Mouse (Mus musculus) limb, embryonic 13.5 days (tissue): ENCODE results near the gene Gm28230. TPM values are rescaled to one million over a fixed set of nuclear protein-coding genes. Genes with fewer than 3 reads are reported as not detected.

Experiments
- ATAC-seq: fragments of 200-750 bp; cut with Nextera tagmentation; 2 replicates; pipeline ENCODE4 v1.8.0; 2017; ENCODE audit warnings: low read depth, moderate number of reproducible peaks, moderate TSS enrichment; ENCODE audit not compliant: low FRiP score
- H3K27ac ChIP-seq: fragments of 300-500 bp; sonication (generic); 2 replicates; pipeline ENCODE4 v1.5.1; 2015; ENCODE audit warnings: inconsistent platforms, mild to moderate bottlenecking, moderate library complexity
- H3K27me3 ChIP-seq: fragments of 300-500 bp; sonication (generic); 2 replicates; pipeline ENCODE4 v1.6.1; 2015; ENCODE audit warnings: mild to moderate bottlenecking, inconsistent platforms
- H3K36me3 ChIP-seq: fragments of 300-500 bp; sonication (generic); 2 replicates; pipeline ENCODE4 v1.6.1; 2015; ENCODE audit warnings: inconsistent platforms, mild to moderate bottlenecking, moderate library complexity
- H3K4me1 ChIP-seq: fragments of 300-500 bp; sonication (generic); 2 replicates; pipeline ENCODE4 v1.6.1; 2015; ENCODE audit warnings: inconsistent platforms
- H3K4me2 ChIP-seq: fragments of 300-500 bp; sonication (generic); replicated peaks from 2 replicates; pipeline ENCODE4 v1.6.1; 2015; ENCODE audit warnings: inconsistent platforms, mild to moderate bottlenecking, moderate library complexity
- H3K4me3 ChIP-seq: fragments of 300-500 bp; sonication (generic); 2 replicates; pipeline ENCODE4 v1.5.1; 2015; ENCODE audit warnings: moderate library complexity, mild to moderate bottlenecking, inconsistent platforms
- H3K9ac ChIP-seq: fragments of 300-500 bp; sonication (generic); 2 replicates; pipeline ENCODE4 v1.6.1; 2015; ENCODE audit warnings: mild to moderate bottlenecking, inconsistent platforms
- H3K9me3 ChIP-seq: fragments of 300-500 bp; sonication (generic); 2 replicates; pipeline ENCODE4 v1.6.1; 2016; ENCODE audit warnings: inconsistent platforms
- WGBS: fragments of 180-500 bp; shearing (Covaris S2); methylation state at CpG from one replicate; pipeline ENCODE4 v1.1.7; 2015; 5-methylcytosine and 5-hydroxymethylcytosine counted together
- polyA plus RNA-seq: library from polyadenylated mRNA; unstranded; fragments of >200 nt; fragmentation: Nextera tagmentation; extraction: Ambion mirVana; gene quantifications from 2 replicates; pipeline ENCODE4 v1.2.1, GENCODE M21; 2015

Gm28230 gene
- 0.08 and 0.26 TPM in 2 replicates for polyA plus RNA-seq

DNA sequence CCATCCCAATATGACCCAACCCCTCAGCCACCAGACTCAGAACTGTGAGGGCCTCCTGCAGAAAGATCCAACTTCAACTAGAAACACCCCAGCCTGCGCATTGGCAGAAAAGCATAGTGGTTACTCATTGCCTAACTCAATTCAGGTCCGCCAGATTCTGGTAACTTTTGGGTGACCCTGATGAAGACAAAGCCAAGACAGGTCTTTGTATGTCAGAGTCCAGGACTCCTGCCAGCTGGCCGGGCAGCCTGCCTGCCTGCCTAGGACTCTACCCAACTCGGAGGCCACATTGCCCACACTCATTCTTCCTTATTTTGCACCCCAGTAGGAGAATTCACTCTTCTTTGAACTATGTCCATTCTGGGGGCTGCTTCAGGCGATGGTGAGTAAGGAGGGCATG is at the start of gene Gm28230:
TSS of gene Gm28230 (plus strand) at position 178 of the 400 bp plus-strand sequence.
- Histone ChIP-seq H3K4me2 (peak within 1 kb of the TSS; percentile 66), H3K4me1 (peaks cover 19% of the 10 kb centered on the region), H3K27me3 (peaks cover 98% of the 10 kb centered on the region), H3K27ac (no peak within 1 kb of the TSS), H3K9ac (peak within 1 kb of the TSS; percentile 53), H3K9me3 (no peaks in the 10 kb centered on the region), H3K4me3 (peak within 1 kb of the TSS; percentile 38), H3K36me3 (no peaks in the 10 kb centered on the region)
- ATAC-seq = no peak
- 35% methylated on average over 5 of the region's 5 CpGs for WGBS

GRCm38 (mm10) chr2:74677106-74677505 is 49.4 kb upstream of the Gm28230 start:
- WGBS = 29% methylated on average over 2 of the region's 2 CpGs
- no peak for ATAC-seq
- Histone ChIP-seq H3K27me3 (peaks cover 66% of the 10 kb centered on the region), H3K9ac (peak overlapping the region; percentile 99), H3K9me3 (no peaks in the 10 kb centered on the region), H3K36me3 (no peaks in the 10 kb centered on the region), H3K27ac (peak overlapping the region; percentile 97), H3K4me2 (peak overlapping the region; percentile 75), H3K4me3 (peak overlapping the region; percentile 79), H3K4me1 (peaks cover 32% of the 10 kb centered on the region)

GRCm38 (mm10) chr2:74678891-74679595 is 47.5 kb upstream of the Gm28230 start, which contains the start of gene Hoxd11:
TSS of gene Hoxd11 (plus strand) at chr2:74679557.
- Histone ChIP-seq H3K4me3 (peak within 1 kb of the TSS; percentile 79), H3K36me3 (no peaks in the 10 kb centered on the region), H3K4me1 (peaks cover 18% of the 10 kb centered on the region), H3K27me3 (peaks cover 73% of the 10 kb centered on the region), H3K9ac (peak within 1 kb of the TSS; percentile 99), H3K9me3 (no peaks in the 10 kb centered on the region), H3K27ac (peak within 1 kb of the TSS; percentile 98), H3K4me2 (peak within 1 kb of the TSS; percentile 75)
- WGBS = 4% methylated on average over 15 of the region's 15 CpGs
- no peak for ATAC-seq

GRCm38 (mm10) chr2:74679596-74679971 is 46.9 kb upstream of the Gm28230 start:
- no peaks in the 10 kb centered on the region for H3K9me3 ChIP-seq
- H3K36me3 ChIP-seq = 0 out of 2 replicates have a peak, but pooled peaks cover 5% of the 10 kb centered on the region
- ATAC-seq = no peak
- H3K27ac ChIP-seq = peak overlapping the region; percentile 98
- peaks cover 12% of the 10 kb centered on the region; the same call in 1 of the 2 replicates for H3K4me1 ChIP-seq
- WGBS = under 1% methylated on average over 26 of the region's 26 CpGs
- peak overlapping the region; percentile 99 for H3K9ac ChIP-seq
- peaks cover 73% of the 10 kb centered on the region for H3K27me3 ChIP-seq
- peak overlapping the region; percentile 79 for H3K4me3 ChIP-seq
- peak overlapping the region; percentile 75 for H3K4me2 ChIP-seq

GRCm38 (mm10) chr2:74679980-74680379 is 46.5 kb upstream of the Gm28230 start:
- Histone ChIP-seq H3K4me1 (peaks cover 11% of the 10 kb centered on the region; the same call in 1 of the 2 replicates), H3K9ac (peak overlapping the region; percentile 99), H3K4me3 (peak overlapping the region; percentile 79), H3K36me3 (0 out of 2 replicates have a peak, but pooled peaks cover 5% of the 10 kb centered on the region), H3K27ac (peak overlapping the region; percentile 98), H3K9me3 (no peaks in the 10 kb centered on the region), H3K27me3 (peaks cover 71% of the 10 kb centered on the region), H3K4me2 (peak overlapping the region; percentile 75)
- WGBS = 2% methylated on average over 23 of the region's 23 CpGs
- ATAC-seq = no peak

GRCm38 (mm10) chr2:74680561-74681398 is 45.7 kb upstream of the Gm28230 start:
- peak overlapping the region; percentile 79 for H3K4me3 ChIP-seq

DNA sequence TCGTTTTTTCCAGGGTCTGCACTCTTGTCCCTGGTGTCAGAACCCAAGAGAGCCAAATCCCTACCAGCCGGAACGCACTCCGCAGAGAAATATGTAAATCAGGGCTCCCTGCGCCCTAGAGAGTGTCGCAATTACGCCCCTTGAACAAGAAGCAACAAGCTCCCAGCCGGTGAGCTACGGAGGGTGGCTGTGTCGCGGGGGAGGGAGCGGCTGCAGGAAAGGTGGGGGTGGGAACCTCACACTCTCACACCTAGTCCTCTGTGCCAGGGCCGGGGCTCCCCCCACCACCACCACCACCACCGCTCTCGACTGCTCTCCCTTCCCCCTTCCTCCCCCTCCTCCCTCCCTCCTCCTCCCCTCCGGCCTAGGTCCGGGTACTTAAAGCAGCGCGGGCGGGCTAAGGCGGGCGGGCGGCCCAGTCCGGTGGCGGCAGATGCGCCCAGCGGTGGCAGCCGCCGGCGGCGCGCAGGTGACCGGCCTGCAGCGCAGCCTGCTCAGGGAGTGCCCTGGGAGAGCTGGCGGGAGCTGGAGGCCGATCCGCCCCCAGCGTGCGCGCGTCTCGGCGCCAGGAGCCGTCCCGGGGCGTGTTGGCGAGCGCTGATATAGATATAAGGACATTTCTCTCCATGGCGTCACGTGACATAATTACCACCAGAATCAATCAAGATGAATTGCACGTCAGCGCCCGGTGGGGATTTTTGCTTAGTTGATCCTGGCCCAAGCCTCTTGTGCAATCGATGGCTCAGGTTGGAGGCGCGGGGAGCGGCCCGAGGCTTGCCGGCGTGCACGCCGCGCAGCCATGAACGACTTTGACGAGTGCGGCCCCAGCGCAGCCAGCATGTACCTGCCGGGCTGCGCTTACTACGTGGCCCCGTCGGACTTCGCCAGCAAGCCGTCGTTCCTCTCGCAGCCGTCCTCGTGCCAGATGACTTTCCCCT is 44.7 kb upstream of the Gm28230 start:
- WGBS = under 1% methylated on average over 68 of the region's 78 CpGs
- Histone ChIP-seq H3K4me3 (peak overlapping the region; percentile 79), H3K9ac (peak overlapping the region; percentile 99), H3K36me3 (0 out of 2 replicates have a peak, but pooled peaks cover 5% of the 10 kb centered on the region), H3K4me2 (peak overlapping the region; percentile 75), H3K27ac (peak overlapping the region; percentile 98), H3K9me3 (no peaks in the 10 kb centered on the region), H3K4me1 (peaks cover 4% of the 10 kb centered on the region; the same call in 1 of the 2 replicates), H3K27me3 (peaks cover 60% of the 10 kb centered on the region)
- peak; percentile 70 for ATAC-seq

More at GRCm38 (mm10) chr2:74680561-74681398, 45.7 kb upstream of the Gm28230 start:
- peak overlapping the region; percentile 98 for H3K27ac ChIP-seq
- 0 out of 2 replicates have a peak, but pooled peaks cover 5% of the 10 kb centered on the region for H3K36me3 ChIP-seq
- H3K27me3 ChIP-seq = peaks cover 66% of the 10 kb centered on the region
- H3K9me3 ChIP-seq = no peaks in the 10 kb centered on the region
- peak overlapping the region; percentile 75 for H3K4me2 ChIP-seq
- WGBS = 7% methylated on average over 21 of the region's 21 CpGs
- H3K4me1 ChIP-seq = peaks cover 4% of the 10 kb centered on the region; the same call in 1 of the 2 replicates
- ATAC-seq = no peak
- H3K9ac ChIP-seq = peak overlapping the region; percentile 99

DNA sequence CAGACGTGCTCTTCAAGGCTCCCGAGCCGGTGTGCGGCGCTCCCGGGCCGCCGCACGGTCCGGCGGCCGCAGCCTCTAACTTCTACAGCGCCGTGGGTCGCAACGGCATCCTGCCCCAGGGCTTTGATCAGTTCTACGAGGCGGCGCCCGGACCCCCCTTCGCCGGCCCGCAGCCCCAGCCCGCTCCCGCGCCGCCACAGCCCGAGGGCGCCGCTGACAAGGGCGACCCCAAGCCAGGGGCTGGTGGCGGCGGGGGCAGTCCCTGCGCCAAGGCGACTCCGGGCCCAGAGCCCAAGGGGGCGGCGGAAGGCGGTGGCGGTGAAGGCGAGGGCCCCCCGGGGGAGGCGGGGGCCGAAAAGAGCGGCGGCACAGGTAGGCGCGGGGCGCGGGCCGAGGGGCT is 43.7 kb upstream of the Gm28230 start:
- Histone ChIP-seq H3K9ac (peak overlapping the region; percentile 99), H3K27me3 (peaks cover 57% of the 10 kb centered on the region), H3K36me3 (0 out of 2 replicates have a peak, but pooled peaks cover 8% of the 10 kb centered on the region), H3K4me3 (peak overlapping the region; percentile 79), H3K4me2 (peak overlapping the region; percentile 75), H3K4me1 (peaks cover 13% of the 10 kb centered on the region), H3K9me3 (no peaks in the 10 kb centered on the region), H3K27ac (peak overlapping the region; percentile 98)
- no peak for ATAC-seq
- 1% methylated on average over 48 of the region's 51 CpGs for WGBS

DNA sequence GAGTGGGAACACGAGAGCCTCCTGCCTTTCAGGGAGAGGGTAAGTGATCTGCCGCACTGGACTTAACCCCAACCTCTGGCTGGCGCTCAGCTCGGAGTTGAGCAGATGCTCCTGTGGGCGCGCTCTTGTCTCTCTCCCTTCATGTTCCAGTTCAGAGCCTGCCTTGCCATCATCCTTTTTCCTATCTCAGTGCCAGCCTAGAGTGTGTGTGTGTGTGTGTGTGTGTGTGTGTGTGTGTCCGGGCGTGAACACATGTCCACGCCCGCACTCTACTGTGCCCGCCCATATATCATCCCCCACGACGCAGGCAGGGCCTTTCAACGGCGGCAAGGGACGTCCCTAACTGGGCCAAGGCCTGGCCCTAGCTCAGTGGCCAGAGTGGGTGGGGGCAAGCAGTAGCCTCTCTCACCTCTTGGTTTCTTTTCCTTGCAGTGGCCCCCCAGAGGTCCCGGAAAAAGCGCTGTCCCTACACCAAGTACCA is 43.0 kb upstream of the Gm28230 start:
- peaks cover 57% of the 10 kb centered on the region for H3K27me3 ChIP-seq
- peak overlapping the region; percentile 99 for H3K9ac ChIP-seq
- peak overlapping the region; percentile 79 for H3K4me3 ChIP-seq
- peak overlapping the region; percentile 75 for H3K4me2 ChIP-seq
- H3K4me1 ChIP-seq = peaks cover 17% of the 10 kb centered on the region
- 1% methylated on average over 18 of the region's 18 CpGs for WGBS
- ATAC-seq = peak; percentile 6; the same call in 1 of the 2 replicates
- no peaks in the 10 kb centered on the region for H3K9me3 ChIP-seq
- H3K36me3 ChIP-seq = 0 out of 2 replicates have a peak, but pooled peaks cover 8% of the 10 kb centered on the region
- H3K27ac ChIP-seq = peak overlapping the region; percentile 98

- Histone ChIP-seq H3K27me3 (peaks cover 60% of the 10 kb centered on the region), H3K4me2 (peak overlapping the region; percentile 75), H3K9ac (peak overlapping the region; percentile 99), H3K9me3 (no peaks in the 10 kb centered on the region), H3K4me3 (peak overlapping the region; percentile 79), H3K27ac (peak overlapping the region; percentile 98), H3K36me3 (0 out of 2 replicates have a peak, but pooled peaks cover 8% of the 10 kb centered on the region), H3K4me1 (peaks cover 17% of the 10 kb centered on the region)
- WGBS = 4% methylated on average over 12 of the region's 12 CpGs
- ATAC-seq = no peak
Measured at GRCm38 (mm10) chr2:74684106-74684505, 42.4 kb upstream of the Gm28230 start.
